Comparison of ENCODE assay signal across 8 mouse cellular contexts in the genomic region with DNA sequence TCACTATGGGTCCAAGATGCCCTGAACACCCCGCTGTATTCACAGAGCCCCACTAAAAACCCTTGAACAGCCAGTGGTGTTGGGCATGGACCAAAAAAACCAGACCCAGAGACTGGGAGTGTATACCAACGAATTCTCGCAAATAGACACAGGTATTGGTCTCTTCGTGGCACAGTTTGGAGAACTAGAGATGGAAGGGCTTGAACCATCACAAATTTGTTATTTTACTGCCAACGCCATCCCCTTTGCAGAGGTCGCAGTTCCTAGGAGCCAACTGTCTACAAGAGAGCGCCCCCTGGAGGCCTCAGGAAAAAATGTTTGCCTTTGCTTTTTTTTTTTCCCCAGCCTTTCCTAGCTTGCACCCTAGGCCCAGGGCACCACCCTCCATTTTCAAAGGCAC.
DNase-seq lines count a peak whose midpoint lies in the region; ATAC-seq lines count a peak whose summit lies in the region.

No protein-coding gene starts in this region.

- H3K4me3 ChIP-seq in midbrain, embryonic 11.5 days (ENCODE audit: low read depth, low read length): no peak overlapping the region
- H3K4me3 ChIP-seq in midbrain, embryonic 16.5 days (ENCODE audit: low read depth, low read length): no peak overlapping the region
- no peak overlapping the region for H3K4me3 ChIP-seq in embryonic facial prominence, embryonic 15.5 days (replicated peaks)
- H3K4me3 ChIP-seq in intestine, embryonic 14.5 days (ENCODE audit: low read depth, low read length): no peak overlapping the region
- no peak overlapping the region for H3K4me3 ChIP-seq in midbrain, embryonic 12.5 days

- no peak overlapping the region for H3K27ac ChIP-seq in midbrain, embryonic 11.5 days (ENCODE audit: low read depth, low read length)
- no peak overlapping the region for H3K27ac ChIP-seq in midbrain, embryonic 16.5 days (ENCODE audit: low read length)
- peak overlapping the region; percentile 93 for H3K27ac ChIP-seq in embryonic facial prominence, embryonic 15.5 days (replicated peaks)
- peak overlapping the region; percentile 74 for H3K27ac ChIP-seq in intestine, embryonic 14.5 days (ENCODE audit: low read depth)
- 0 out of 2 replicates have a peak overlapping the region, but pooled peaks have one; percentile 70 for H3K27ac ChIP-seq in midbrain, embryonic 12.5 days (replicated peaks)

- H3K4me2 ChIP-seq in midbrain, embryonic 11.5 days: no peak overlapping the region
- H3K4me2 ChIP-seq in midbrain, embryonic 16.5 days (ENCODE audit: low read length): no peak overlapping the region
- H3K4me2 ChIP-seq in embryonic facial prominence, embryonic 15.5 days (replicated peaks): no peak overlapping the region
- H3K4me2 ChIP-seq in intestine, embryonic 14.5 days (ENCODE audit: low read length): no peak overlapping the region
- H3K4me2 ChIP-seq in midbrain, embryonic 12.5 days (replicated peaks): no peak overlapping the region

- H3K4me1 ChIP-seq in midbrain, embryonic 11.5 days (ENCODE audit: control insufficient read depth, insufficient read depth, low read length): peaks cover 5% of the 10 kb centered on the region
- peaks cover 13% of the 10 kb centered on the region for H3K4me1 ChIP-seq in midbrain, embryonic 16.5 days (ENCODE audit: control insufficient read depth, insufficient read depth, low read length)
- H3K4me1 ChIP-seq in embryonic facial prominence, embryonic 15.5 days: peaks cover 32% of the 10 kb centered on the region
- H3K4me1 ChIP-seq in intestine, embryonic 14.5 days (replicated peaks; ENCODE audit: control insufficient read depth, insufficient read depth, low read length): peaks cover 17% of the 10 kb centered on the region
- peaks cover 13% of the 10 kb centered on the region for H3K4me1 ChIP-seq in midbrain, embryonic 12.5 days

- WGBS in midbrain, embryonic 11.5 days: 36% methylated on average over 7 of the region's 7 CpGs
- 36% methylated on average over 7 of the region's 7 CpGs for WGBS in midbrain, embryonic 16.5 days
- WGBS in embryonic facial prominence, embryonic 15.5 days: 19% methylated on average over 7 of the region's 7 CpGs
- 28% methylated on average over 7 of the region's 7 CpGs for WGBS in intestine, embryonic 14.5 days
- WGBS in midbrain, embryonic 12.5 days: 30% methylated on average over 7 of the region's 7 CpGs

- H3K9ac ChIP-seq in midbrain, embryonic 11.5 days (ENCODE audit: low read length): no peak overlapping the region
- no peak overlapping the region for H3K9ac ChIP-seq in midbrain, embryonic 16.5 days (ENCODE audit: low read depth, low read length)
- H3K9ac ChIP-seq in embryonic facial prominence, embryonic 15.5 days: no peak overlapping the region
- H3K9ac ChIP-seq in intestine, embryonic 14.5 days (ENCODE audit: low read length): no peak overlapping the region
- no peak overlapping the region for H3K9ac ChIP-seq in midbrain, embryonic 12.5 days (replicated peaks)

- H3K27me3 ChIP-seq in midbrain, embryonic 11.5 days (ENCODE audit: control insufficient read depth, insufficient read depth, low read length): no peaks in the 10 kb centered on the region
- H3K27me3 ChIP-seq in midbrain, embryonic 16.5 days (ENCODE audit: control insufficient read depth, insufficient read depth, low read depth, low read length): no peaks in the 10 kb centered on the region
- no peaks in the 10 kb centered on the region for H3K27me3 ChIP-seq in embryonic facial prominence, embryonic 15.5 days
- H3K27me3 ChIP-seq in intestine, embryonic 14.5 days (replicated peaks; ENCODE audit: control insufficient read depth, insufficient read depth, low read length): no peaks in the 10 kb centered on the region
- no peaks in the 10 kb centered on the region for H3K27me3 ChIP-seq in midbrain, embryonic 12.5 days

- no peak for ATAC-seq in midbrain, embryonic 11.5 days (ENCODE audit: low FRiP score)
- ATAC-seq in midbrain, embryonic 16.5 days: no peak
- no peak for ATAC-seq in embryonic facial prominence, embryonic 15.5 days (ENCODE audit: insufficient number of reproducible peaks, low FRiP score, low TSS enrichment, low read depth)
- ATAC-seq in intestine, embryonic 14.5 days (replicated peaks; ENCODE audit: low FRiP score, low TSS enrichment, low read depth): no peak
- no peak for ATAC-seq in midbrain, embryonic 12.5 days (ENCODE audit: low FRiP score, low read depth)
- ATAC-seq in inflammation-experienced regulatory T-cells, adult 6 months: no peak

- DNase-seq in midbrain, embryonic 11.5 days (ENCODE audit: low spot score, missing footprints): peak; percentile 93
- peak; percentile 2 for DNase-seq in c-Kit-negative CD71-positive TER-119-positive erythroid progenitor cells, embryonic 14.5 days (ENCODE audit: low read depth, low spot score)
- DNase-seq in intestine, embryonic 14.5 days (ENCODE audit: low spot score): peak; percentile 59
- no peak for DNase-seq in layer of hippocampus, adult 9-11 months

- H3K36me3 ChIP-seq in midbrain, embryonic 11.5 days (ENCODE audit: control insufficient read depth, insufficient read depth, low read length): no peaks in the 10 kb centered on the region
- H3K36me3 ChIP-seq in midbrain, embryonic 16.5 days (ENCODE audit: control insufficient read depth, insufficient read depth, low read length): no peaks in the 10 kb centered on the region
- H3K36me3 ChIP-seq in embryonic facial prominence, embryonic 15.5 days: no peaks in the 10 kb centered on the region
- no peaks in the 10 kb centered on the region for H3K36me3 ChIP-seq in intestine, embryonic 14.5 days (ENCODE audit: control insufficient read depth, insufficient read depth, low read length)
- H3K36me3 ChIP-seq in midbrain, embryonic 12.5 days: no peaks in the 10 kb centered on the region

- H3K9me3 ChIP-seq in midbrain, embryonic 11.5 days (ENCODE audit: control insufficient read depth, low read length): no peaks in the 10 kb centered on the region
- H3K9me3 ChIP-seq in midbrain, embryonic 16.5 days (replicated peaks; ENCODE audit: control insufficient read depth, low read length, poor library complexity, severe bottlenecking): no peaks in the 10 kb centered on the region
- H3K9me3 ChIP-seq in embryonic facial prominence, embryonic 15.5 days (replicated peaks): no peaks in the 10 kb centered on the region
- no peaks in the 10 kb centered on the region for H3K9me3 ChIP-seq in intestine, embryonic 14.5 days (ENCODE audit: control insufficient read depth, low read length)
- no peaks in the 10 kb centered on the region for H3K9me3 ChIP-seq in midbrain, embryonic 12.5 days

Comparison
In these comparisons a context has a peak if more than half of its experiments do, and no peak if none do; other contexts are left out.
1. H3K27ac ChIP-seq: peak in embryonic facial prominence, embryonic 15.5 days (single experiment), intestine, embryonic 14.5 days (single experiment) and midbrain, embryonic 12.5 days (single experiment); none in midbrain, embryonic 11.5 days (single experiment) and midbrain, embryonic 16.5 days (single experiment).